Mouse (Mus musculus) thymus, adult 2 months (tissue): ENCODE results near the gene Ccne1. TPM values are rescaled to one million over a fixed set of nuclear protein-coding genes. Genes with fewer than 3 reads are reported as not detected.
A peak's percentile ranks its signal among the peaks of the same experiment; 100 is the strongest.
"Not testable (repeated sequence)": the region's sequence is repeated elsewhere in the genome, so short reads cannot be mapped to it uniquely, and the experiment has no call there.

Experiments
- DNase-seq: peaks from one replicate; pipeline ENCODE4 v3.0.0; 2021
- H3K27ac ChIP-seq: fragments of 200-500 bp; 2 replicates; pipeline ENCODE4 v1.5.1; 2012; ENCODE audit warnings: low read length, control low read depth; ENCODE audit not compliant: control insufficient read depth, insufficient read depth
- H3K27me3 ChIP-seq: fragments of 200-500 bp; 2 replicates; pipeline ENCODE4 v1.6.1; 2012; ENCODE audit warnings: mild to moderate bottlenecking, low read length, moderate library complexity, mixed read lengths; ENCODE audit not compliant: control insufficient read depth, insufficient read depth
- H3K36me3 ChIP-seq: fragments of 200-500 bp; 2 replicates; pipeline ENCODE4 v1.6.1; 2012; ENCODE audit warnings: mild to moderate bottlenecking, low read length, moderate library complexity; ENCODE audit not compliant: control insufficient read depth, insufficient read depth
- H3K4me1 ChIP-seq: fragments of 200-500 bp; replicated peaks from 2 replicates; pipeline ENCODE4 v1.6.1; 2012; ENCODE audit warnings: low read length; ENCODE audit not compliant: control insufficient read depth, insufficient read depth
- H3K4me3 ChIP-seq: fragments of 200-500 bp; 2 replicates; pipeline ENCODE4 v1.5.1; 2012; ENCODE audit warnings: mild to moderate bottlenecking, low read length, control low read depth, moderate library complexity; ENCODE audit not compliant: control insufficient read depth, insufficient read depth
- CTCF ChIP-seq: fragments of 200-500 bp; IDR thresholded peaks from 2 replicates; pipeline ENCODE4 v1.5.1; 2012; ENCODE audit warnings: mild to moderate bottlenecking, control low read depth, low read length, moderate library complexity, borderline replicate concordance; ENCODE audit not compliant: control insufficient read depth, poor library complexity, insufficient read depth; ENCODE audit errors: extremely low read depth
- POLR2A ChIP-seq: fragments of 200-500 bp; IDR thresholded peaks from 2 replicates; pipeline ENCODE4 v1.6.1; 2012; ENCODE audit warnings: mild to moderate bottlenecking, low read length, control low read depth, moderate library complexity; ENCODE audit not compliant: control insufficient read depth, poor library complexity, insufficient read depth; ENCODE audit errors: extremely low read depth
- WGBS: fragments of 180-500 bp; shearing (Covaris S2); methylation state at CpG from one replicate; pipeline ENCODE4 v1.1.7; 2018; 5-methylcytosine and 5-hydroxymethylcytosine counted together
- polyA plus RNA-seq: library from polyadenylated mRNA; depleted of rRNA; stranded (reverse); fragments of >200 nt; gene quantifications from 2 replicates; pipeline ENCODE4 v1.2.3, GENCODE M21; 2012

The Ccne1 gene
- polyA plus RNA-seq, 1 experiment = 27.1 TPM

DNA sequence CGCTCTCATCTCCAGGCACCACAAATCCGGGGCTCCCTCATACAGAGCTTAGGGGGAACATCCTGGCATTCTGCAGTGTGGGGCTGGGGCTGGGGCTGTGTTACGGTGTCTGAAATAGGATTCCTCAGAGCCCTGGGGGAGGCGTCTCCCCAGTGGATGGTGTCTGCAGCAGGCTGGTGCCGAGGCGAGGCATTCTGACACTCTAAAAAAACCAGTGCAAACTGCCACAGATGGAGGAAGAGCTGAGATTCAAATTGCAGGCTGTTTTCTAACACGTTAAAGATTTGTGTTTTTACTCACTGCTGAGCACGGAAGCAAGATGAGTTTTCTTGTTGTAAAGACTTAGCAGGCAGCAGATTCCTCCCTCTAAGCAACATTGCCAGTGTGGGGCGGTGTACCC, 33.0 kb upstream of the Ccne1 start:
- H3K27ac ChIP-seq = no peak overlapping the region
- 68% methylated on average over 9 of the region's 9 CpGs for WGBS

DNA sequence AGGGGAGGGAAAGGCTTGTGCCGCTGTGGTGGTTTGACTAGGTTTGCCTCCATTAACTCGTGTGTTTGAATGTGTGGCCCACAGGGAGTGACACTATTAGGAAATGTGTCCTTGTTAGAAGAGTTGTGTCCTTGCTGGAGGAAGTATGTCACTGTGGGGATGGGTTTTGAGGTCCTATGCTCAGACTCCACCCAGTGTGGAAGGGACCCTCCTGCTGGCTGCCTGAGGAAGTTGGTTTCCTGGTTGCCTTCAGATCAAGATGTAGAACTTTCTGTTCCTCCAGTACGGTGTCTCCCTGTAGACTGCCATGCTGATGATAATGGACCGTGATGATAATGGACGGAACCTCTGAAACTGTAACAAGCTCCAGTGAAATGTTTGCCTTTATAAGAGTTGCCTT, 27.1 kb upstream of the Ccne1 start:
- H3K27me3 ChIP-seq = no peaks in the 10 kb centered on the region
- TF ChIP-seq CTCF (no peak), POLR2A (no peak)
- no peak for DNase-seq
- 73% methylated on average over 5 of the region's 5 CpGs for WGBS
- no peaks in the 10 kb centered on the region for H3K4me1 ChIP-seq
- H3K36me3 ChIP-seq = no peaks in the 10 kb centered on the region
- no peak overlapping the region for H3K27ac ChIP-seq
- H3K4me3 ChIP-seq = no peak overlapping the region

More for the DNA sequence above, 33.0 kb upstream of the Ccne1 start:
- Histone ChIP-seq H3K36me3 (no peaks in the 10 kb centered on the region), H3K4me1 (no peaks in the 10 kb centered on the region), H3K27me3 (no peaks in the 10 kb centered on the region), H3K4me3 (no peak overlapping the region)
- no peak for TF ChIP-seq CTCF
- no peak for TF ChIP-seq POLR2A
- no peak for DNase-seq

DNA sequence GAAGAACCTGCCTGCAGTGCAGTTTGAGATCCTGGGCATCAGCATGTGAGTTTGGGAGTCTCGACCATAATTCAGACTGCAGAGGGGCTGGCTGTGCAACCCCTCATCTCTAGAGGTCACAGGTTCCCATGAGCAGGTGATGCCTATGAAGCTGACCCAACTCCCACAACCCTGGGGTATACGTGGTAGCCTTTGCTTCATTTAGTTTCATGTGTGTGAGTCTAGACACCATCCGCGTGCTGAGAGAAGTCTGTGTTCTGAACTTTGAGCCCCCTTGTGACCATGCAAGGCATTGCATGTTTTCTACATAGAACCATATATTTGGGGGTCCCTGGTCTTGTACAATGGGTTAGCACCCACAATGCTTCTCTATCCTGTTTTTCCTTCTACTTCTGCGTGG, 23.9 kb upstream of the Ccne1 start:
- Histone ChIP-seq H3K36me3 (no peaks in the 10 kb centered on the region), H3K4me1 (no peaks in the 10 kb centered on the region), H3K27ac (no peak overlapping the region), H3K27me3 (no peaks in the 10 kb centered on the region), H3K4me3 (no peak overlapping the region)
- no peak for TF ChIP-seq CTCF
- no peak for TF ChIP-seq POLR2A
- DNase-seq = peak; percentile 63
- 29% methylated on average over 5 of the region's 5 CpGs for WGBS

DNA sequence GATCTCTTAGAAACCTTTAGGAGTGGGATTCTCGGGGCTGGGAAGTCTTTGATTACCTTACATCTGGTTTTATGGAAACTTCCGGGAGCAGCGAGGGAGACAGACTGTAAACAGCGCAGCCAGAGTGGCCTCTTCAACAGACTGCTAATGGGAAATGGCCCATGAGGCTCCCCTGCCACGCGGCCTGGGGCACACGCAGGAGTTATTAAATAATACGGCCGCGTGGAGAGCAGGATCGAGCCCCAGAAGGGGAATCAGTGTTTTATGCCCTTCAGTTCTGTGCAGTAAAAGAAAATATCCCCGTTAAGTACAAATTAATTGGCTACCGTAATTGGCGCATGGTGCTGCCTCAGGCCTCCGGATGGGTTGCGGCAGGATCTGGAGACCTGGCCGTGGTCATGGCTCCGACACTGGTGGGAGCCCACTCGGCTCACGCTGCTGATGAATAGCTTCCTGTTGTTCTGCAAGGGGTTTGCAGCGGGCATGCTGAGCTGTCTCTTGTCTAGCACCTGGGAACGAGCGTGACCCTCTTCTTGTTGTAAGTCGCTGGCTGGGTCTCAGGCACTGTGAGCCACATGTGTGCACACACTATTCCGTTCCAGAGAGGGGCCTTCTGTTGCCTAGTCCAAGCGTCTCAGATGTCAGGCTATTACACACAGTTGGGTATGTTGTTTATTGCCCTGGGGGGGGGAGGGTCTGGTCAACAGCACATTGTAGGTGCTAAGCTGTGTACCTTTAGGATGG, 22.8 kb upstream of the Ccne1 start:
- Histone ChIP-seq H3K36me3 (no peaks in the 10 kb centered on the region), H3K27ac (no peak overlapping the region), H3K27me3 (no peaks in the 10 kb centered on the region), H3K4me1 (no peaks in the 10 kb centered on the region), H3K4me3 (no peak overlapping the region)
- WGBS = 94% methylated on average over 26 of the region's 26 CpGs
- DNase-seq = no peak
- TF ChIP-seq POLR2A (no peak), CTCF (no peak)

DNA sequence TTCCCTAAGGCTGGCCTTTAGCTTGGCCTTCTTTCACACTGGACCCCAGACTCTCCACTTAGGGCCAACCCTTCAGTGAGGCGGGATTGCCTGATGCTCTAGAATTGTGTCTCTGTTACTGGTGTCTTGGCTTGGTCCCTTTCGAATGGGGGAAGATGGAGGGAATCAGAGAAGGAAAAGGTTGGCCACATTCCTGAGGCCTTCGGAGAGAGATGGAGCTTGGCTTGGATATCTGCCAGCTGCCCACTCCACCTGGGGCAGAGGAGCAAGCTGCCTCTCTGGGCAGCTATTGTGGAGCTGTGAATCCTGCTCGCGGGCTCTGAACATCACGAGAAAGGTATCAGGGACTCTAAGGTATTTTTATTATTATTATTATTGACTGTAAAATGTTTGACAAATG, 22.2 kb upstream of the Ccne1 start:
- Histone ChIP-seq H3K27me3 (no peaks in the 10 kb centered on the region), H3K27ac (no peak overlapping the region), H3K4me3 (no peak overlapping the region), H3K36me3 (no peaks in the 10 kb centered on the region), H3K4me1 (no peaks in the 10 kb centered on the region)
- 95% methylated on average over 6 of the region's 6 CpGs for WGBS
- no peak for DNase-seq
- TF ChIP-seq CTCF (no peak), POLR2A (no peak)

DNA sequence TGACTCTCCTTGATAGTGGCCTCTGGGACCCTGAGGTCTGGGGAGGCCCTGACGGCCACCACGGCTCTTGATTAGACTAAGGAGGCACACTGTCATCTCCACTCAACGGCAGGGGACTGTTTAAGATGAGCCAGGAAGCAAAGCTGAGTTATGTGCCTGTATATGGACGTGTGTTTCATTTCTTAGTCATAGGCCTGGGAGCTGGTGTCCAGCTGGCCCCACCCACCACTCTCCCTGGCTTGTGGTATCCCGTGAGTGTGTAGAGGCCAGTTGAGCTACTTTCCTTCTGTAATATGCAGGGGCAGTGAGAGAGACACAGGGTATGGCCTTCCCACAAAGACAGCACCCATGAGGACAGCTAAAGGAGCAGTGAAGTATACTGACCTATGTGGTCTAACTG, 20.9 kb upstream of the Ccne1 start:
- not testable (repeated sequence) for H3K4me3 ChIP-seq, H3K27me3 ChIP-seq, H3K4me1 ChIP-seq, DNase-seq, H3K27ac ChIP-seq, H3K36me3 ChIP-seq
- 83% methylated on average over 5 of the region's 5 CpGs for WGBS

DNA sequence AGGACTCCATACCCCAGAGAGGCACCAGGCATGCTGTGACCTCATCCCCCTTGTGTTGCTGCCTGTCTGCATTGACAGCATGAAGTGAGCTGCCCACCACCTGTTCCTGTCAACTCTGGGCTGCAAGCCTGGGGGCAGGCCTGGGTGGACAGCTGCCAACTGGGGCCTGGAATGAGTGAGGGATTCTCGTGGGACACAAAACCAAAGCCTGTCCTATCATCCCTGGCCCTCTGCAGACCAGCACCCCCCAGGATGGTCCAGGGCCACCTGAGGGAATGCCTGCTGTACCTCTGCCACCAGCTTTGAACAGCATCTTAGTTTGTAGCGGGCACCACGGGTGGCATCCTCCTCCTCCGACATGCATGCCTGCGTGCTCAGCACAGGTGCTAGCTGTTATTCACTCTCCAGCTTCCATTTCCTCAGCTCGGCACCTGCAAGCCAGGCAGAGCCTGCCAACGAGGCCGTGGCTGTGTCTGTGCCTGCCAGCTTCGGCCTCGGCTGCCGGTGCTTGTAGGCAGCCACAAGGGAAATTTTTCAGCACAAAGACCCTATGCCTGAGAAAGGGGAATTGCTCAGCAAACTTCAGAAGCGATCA, 18.3 kb upstream of the Ccne1 start:
- no peaks in the 10 kb centered on the region for H3K36me3 ChIP-seq
- H3K4me3 ChIP-seq = no peak overlapping the region
- H3K4me1 ChIP-seq = no peaks in the 10 kb centered on the region
- H3K27me3 ChIP-seq = no peaks in the 10 kb centered on the region
- H3K27ac ChIP-seq = no peak overlapping the region
- TF ChIP-seq POLR2A (no peak), CTCF (no peak)
- DNase-seq = no peak
- WGBS = 81% methylated on average over 12 of the region's 12 CpGs

DNA sequence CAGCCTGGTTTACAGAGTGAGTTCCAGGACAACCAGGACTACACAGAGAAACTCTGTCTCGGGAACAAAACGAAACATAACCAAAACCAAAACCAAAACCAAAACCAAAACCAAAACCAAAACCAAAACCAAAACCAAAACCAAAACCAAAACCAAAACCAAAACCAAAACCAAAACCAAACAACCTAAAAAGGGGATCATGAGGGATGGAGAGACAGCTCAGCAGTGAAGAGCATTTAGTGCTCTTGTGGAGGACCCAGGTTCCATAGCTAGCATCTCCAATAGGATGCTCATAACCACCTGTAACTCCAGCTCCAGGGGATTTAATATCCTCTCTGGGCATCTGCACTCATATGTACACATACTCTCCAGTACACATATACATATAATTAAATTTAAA, 16.8 kb upstream of the Ccne1 start:
- not testable (repeated sequence) for DNase-seq, H3K4me1 ChIP-seq, H3K27me3 ChIP-seq, H3K4me3 ChIP-seq, H3K27ac ChIP-seq, H3K36me3 ChIP-seq
- WGBS = 47% methylated on average over 2 of the region's 2 CpGs
